Mouse (Mus musculus) C2C12 (cell line): ENCODE data around the gene Adamts9. TPM values are rescaled to one million over a fixed set of nuclear protein-coding genes. Genes with fewer than 3 reads are reported as not detected.

ENCODE experiments used
- H3K27me3 ChIP-seq: one replicate; pipeline ENCODE4 v1.6.1; 2011; ENCODE audit not compliant: control insufficient read depth, insufficient read depth, insufficient read length
- H3K36me3 ChIP-seq: one replicate; pipeline ENCODE4 v1.6.1; 2011; ENCODE audit not compliant: control insufficient read depth, insufficient read depth
- H3K4me3 ChIP-seq: one replicate; pipeline ENCODE4 v1.5.1; 2011; ENCODE audit warnings: mild to moderate bottlenecking, control low read depth; ENCODE audit not compliant: poor library complexity, insufficient read depth, severe bottlenecking
- H3K79me2 ChIP-seq: one replicate; pipeline ENCODE4 v1.6.1; 2011; ENCODE audit not compliant: control insufficient read depth, insufficient read depth
- H3K79me3 ChIP-seq: one replicate; pipeline ENCODE4 v1.6.1; 2011; ENCODE audit warnings: low read depth, control low read depth
- H3ac ChIP-seq: one replicate; pipeline ENCODE3; 2011; ENCODE audit warnings: low read depth; ENCODE audit not compliant: control insufficient read depth, insufficient read length
- CEBPB ChIP-seq: IDR thresholded peaks from one replicate; pipeline ENCODE4 v1.6.1; 2011; ENCODE audit warnings: low read depth, mild to moderate bottlenecking, control low read depth, moderate library complexity
- CTCF ChIP-seq: IDR thresholded peaks from one replicate; pipeline ENCODE4 v1.5.1; 2011; ENCODE audit not compliant: control insufficient read depth, insufficient read depth, insufficient read length
- FOSL1 ChIP-seq: IDR thresholded peaks from one replicate; pipeline ENCODE4 v1.8.0; 2011; ENCODE audit warnings: mild to moderate bottlenecking, low read length; ENCODE audit not compliant: poor library complexity, insufficient read depth, severe bottlenecking
- MAX ChIP-seq: IDR thresholded peaks from one replicate; pipeline ENCODE4 v1.6.1; 2011; ENCODE audit warnings: mild to moderate bottlenecking, control low read depth
- MYOD1 ChIP-seq: IDR thresholded peaks from one replicate; pipeline ENCODE4 v1.6.1; 2011; ENCODE audit warnings: low read depth; ENCODE audit not compliant: control insufficient read depth, insufficient read length
- MYOG ChIP-seq: IDR thresholded peaks from one replicate; pipeline ENCODE4 v1.6.1; 2011; ENCODE audit not compliant: control insufficient read depth, insufficient read length; ENCODE audit errors: extremely low read depth
- USF1 ChIP-seq: IDR thresholded peaks from one replicate; pipeline ENCODE4 v1.6.1; 2011; ENCODE audit warnings: low read depth, mild to moderate bottlenecking, control low read depth, moderate library complexity
- polyA plus RNA-seq: library from polyadenylated mRNA; unstranded; fragments of >200 nt; fragmentation: generic; extraction: Trizol; gene quantifications from one replicate; pipeline ENCODE4 v1.2.1, GENCODE M21; 2012; ENCODE audit warnings: missing spikeins

Adamts9 gene
- polyA plus RNA-seq, 1 experiment = 0.04 TPM

- H3K4me3 ChIP-seq = no peak overlapping the region
- H3K36me3 ChIP-seq = no peaks in the 10 kb centered on the region
- no peaks in the 10 kb centered on the region for H3K27me3 ChIP-seq
- H3K79me3 ChIP-seq = no peaks in the 10 kb centered on the region
- TF ChIP-seq FOSL1 = no peak
- no peak for TF ChIP-seq CTCF
- TF ChIP-seq MYOD1 = no peak
- TF ChIP-seq MAX = no peak
- no peak for TF ChIP-seq MYOG
- no peak for TF ChIP-seq CEBPB
- TF ChIP-seq USF1 = no peak
- H3K79me2 ChIP-seq = no peaks in the 10 kb centered on the region
- no peak overlapping the region for H3ac ChIP-seq
Observed at GRCm38 (mm10) chr6:92727351-92727986, 215.8 kb downstream of the Adamts9 start.

- Histone ChIP-seq H3K79me3 (no peaks in the 10 kb centered on the region), H3K79me2 (no peaks in the 10 kb centered on the region)
- no peak for TF ChIP-seq USF1
- no peak for TF ChIP-seq CTCF
- TF ChIP-seq MYOG = no peak
- TF ChIP-seq MAX = no peak
- no peak for TF ChIP-seq MYOD1
- no peak for TF ChIP-seq CEBPB
Observed at GRCm38 (mm10) chr6:92726121-92726520, 217.2 kb downstream of the Adamts9 start.

DNA sequence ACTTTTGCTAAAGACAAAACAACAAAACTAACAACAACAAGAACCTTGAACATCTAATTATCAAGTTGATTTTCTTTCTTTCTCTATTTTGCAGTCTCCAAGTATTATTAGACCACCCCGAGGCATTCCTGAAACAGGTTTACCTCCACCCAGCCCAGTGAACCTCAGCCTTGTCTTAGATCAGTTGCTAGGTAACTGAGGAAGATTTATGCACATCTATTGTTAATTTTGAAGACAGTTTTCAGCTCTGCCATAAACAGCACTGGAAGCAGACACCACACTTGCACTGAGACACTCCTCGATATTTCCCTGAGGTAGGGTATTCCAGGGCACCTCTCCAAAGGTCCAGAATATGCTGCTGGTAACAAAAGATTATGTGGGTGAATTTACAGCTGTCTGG lies 218.9 kb downstream of the Adamts9 start:
- no peak overlapping the region for H3K4me3 ChIP-seq
- H3K79me2 ChIP-seq = no peaks in the 10 kb centered on the region
- no peaks in the 10 kb centered on the region for H3K79me3 ChIP-seq
- no peak for TF ChIP-seq CTCF
- no peak for TF ChIP-seq FOSL1
- TF ChIP-seq MYOD1 = no peak
- TF ChIP-seq MAX = no peak
- TF ChIP-seq MYOG = no peak
- TF ChIP-seq USF1 = no peak
- TF ChIP-seq CEBPB = no peak
- H3ac ChIP-seq = no peak overlapping the region
- H3K27me3 ChIP-seq = no peaks in the 10 kb centered on the region
- no peaks in the 10 kb centered on the region for H3K36me3 ChIP-seq

More at GRCm38 (mm10) chr6:92726121-92726520, 217.2 kb downstream of the Adamts9 start:
- Histone ChIP-seq H3ac (no peak overlapping the region), H3K4me3 (no peak overlapping the region), H3K27me3 (no peaks in the 10 kb centered on the region), H3K36me3 (no peaks in the 10 kb centered on the region)

Other genes starting within 250 kb of the Adamts9 start
- 0.02 TPM for gene Prickle2, start 237.3 kb downstream of the Adamts9 start, polyA plus RNA-seq
- gene A730049H05Rik, start 127.0 kb downstream of the Adamts9 start, polyA plus RNA-seq = not detected
- gene Gm15737, start 74.1 kb downstream of the Adamts9 start, polyA plus RNA-seq = not detected